Mouse (Mus musculus) granulocyte monocyte progenitor cell, adult 5-6 weeks (primary cell): ENCODE results near the gene Ldlrad3. TPM values are rescaled to one million over a fixed set of nuclear protein-coding genes. Genes with fewer than 3 reads are reported as not detected.

ENCODE experiments used
- ATAC-seq: replicated peaks from 2 replicates; pipeline ENCODE4 v1.8.0; 2016; ENCODE audit warnings: mild to moderate bottlenecking, moderate TSS enrichment, inconsistent platforms; ENCODE audit not compliant: poor library complexity, severe bottlenecking
- total RNA-seq, 2 experiments: library from RNA; stranded (forward) in 1 of 2; stranded (reverse) in 1 of 2; fragments of 200-712, 200-1000 nt in 1 of 2; fragments of >200 nt in 1 of 2; fragmentation: Nextera tagmentation in 1 of 2; gene quantifications; 2 replicates each; pipeline ENCODE4 v1.2.3; 2014 to 2017

The Ldlrad3 gene
- total RNA-seq, 2 experiments from 2014 or later = 25.7 to 30.3 TPM

- no peak for ATAC-seq
Measured at GRCm38 (mm10) chr2:102048296-102049175, 137.6 kb downstream of the Ldlrad3 start.

GRCm38 (mm10) chr2:102046481-102046880, 139.7 kb downstream of the Ldlrad3 start:
- no peak for ATAC-seq

- ATAC-seq = no peak
Measured at GRCm38 (mm10) chr2:102040456-102040855, 145.7 kb downstream of the Ldlrad3 start.

DNA sequence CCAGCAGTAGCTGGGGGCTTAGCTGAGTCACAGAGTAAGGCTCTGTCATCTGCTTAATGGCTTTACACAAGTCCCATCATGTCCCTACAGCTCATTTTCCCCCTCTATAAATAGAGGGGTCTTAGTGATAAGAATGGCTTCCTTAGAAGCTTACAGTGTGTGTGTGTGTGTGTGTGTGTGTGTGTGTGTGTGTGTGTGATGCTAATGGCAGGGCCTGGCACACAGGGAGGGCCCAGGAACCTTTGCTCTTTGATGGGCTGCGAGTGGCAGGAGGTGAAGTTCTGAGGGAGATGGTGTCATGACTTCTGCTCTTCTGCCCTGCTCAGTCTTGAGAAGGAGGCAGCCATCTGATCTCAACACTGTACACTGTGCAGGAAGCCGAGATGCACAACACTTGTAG, 146.2 kb downstream of the Ldlrad3 start:
- ATAC-seq = no peak

- ATAC-seq = peak; percentile 66
Measured at GRCm38 (mm10) chr2:102038895-102039667, 147.1 kb downstream of the Ldlrad3 start.

DNA sequence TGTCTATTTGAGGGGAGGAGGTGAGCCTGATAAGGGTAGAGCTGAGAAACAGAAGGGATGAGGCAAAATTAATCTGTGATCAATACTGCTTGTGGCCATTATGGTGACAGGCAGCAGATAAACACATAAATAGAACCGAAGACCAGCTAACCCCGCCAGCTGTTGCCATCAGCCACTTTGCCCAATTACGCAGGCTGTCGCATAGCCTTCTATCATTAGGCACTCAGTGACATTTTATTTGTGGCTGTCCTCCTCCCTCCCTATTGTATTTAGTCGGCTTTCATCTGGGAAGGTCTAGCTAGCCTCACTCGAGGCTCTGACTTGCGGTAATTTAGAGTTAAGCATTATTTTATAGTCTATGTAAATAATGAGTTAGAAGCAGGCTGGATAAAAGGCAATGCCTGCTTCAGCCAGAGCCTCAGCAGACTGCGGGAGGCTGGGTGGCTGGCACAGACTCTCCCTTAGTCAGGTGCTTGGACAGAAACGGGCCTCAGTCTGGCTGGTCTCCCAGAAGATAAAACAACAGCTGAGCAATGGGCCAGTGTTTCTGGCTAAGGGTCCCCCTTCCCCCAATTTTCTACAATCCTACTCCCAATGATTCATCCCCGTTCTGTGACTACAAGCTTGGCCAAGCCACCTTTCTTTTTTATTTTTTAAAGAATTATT, 147.8 kb downstream of the Ldlrad3 start:
- no peak for ATAC-seq

- ATAC-seq = peak; percentile 76
Measured at GRCm38 (mm10) chr2:102036665-102037511, 149.3 kb downstream of the Ldlrad3 start.

DNA sequence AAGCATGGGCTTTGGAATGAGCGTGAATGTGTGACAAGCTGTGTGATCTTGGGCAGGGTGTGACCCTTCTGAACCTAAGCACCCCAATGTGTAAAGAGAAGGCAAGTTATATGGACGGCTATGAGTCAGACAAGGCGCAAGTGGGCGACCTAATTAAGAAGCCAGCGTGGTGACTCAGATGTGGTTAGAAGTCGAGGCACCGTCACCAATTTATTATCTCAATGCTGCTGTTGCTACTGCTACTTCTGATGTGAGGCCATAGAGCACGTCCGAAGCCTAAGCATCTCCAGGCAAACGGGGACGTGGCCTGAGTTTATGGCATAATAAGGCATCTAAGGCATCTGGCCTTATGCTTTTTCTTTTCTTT, 151.7 kb downstream of the Ldlrad3 start:
- ATAC-seq = no peak

DNA sequence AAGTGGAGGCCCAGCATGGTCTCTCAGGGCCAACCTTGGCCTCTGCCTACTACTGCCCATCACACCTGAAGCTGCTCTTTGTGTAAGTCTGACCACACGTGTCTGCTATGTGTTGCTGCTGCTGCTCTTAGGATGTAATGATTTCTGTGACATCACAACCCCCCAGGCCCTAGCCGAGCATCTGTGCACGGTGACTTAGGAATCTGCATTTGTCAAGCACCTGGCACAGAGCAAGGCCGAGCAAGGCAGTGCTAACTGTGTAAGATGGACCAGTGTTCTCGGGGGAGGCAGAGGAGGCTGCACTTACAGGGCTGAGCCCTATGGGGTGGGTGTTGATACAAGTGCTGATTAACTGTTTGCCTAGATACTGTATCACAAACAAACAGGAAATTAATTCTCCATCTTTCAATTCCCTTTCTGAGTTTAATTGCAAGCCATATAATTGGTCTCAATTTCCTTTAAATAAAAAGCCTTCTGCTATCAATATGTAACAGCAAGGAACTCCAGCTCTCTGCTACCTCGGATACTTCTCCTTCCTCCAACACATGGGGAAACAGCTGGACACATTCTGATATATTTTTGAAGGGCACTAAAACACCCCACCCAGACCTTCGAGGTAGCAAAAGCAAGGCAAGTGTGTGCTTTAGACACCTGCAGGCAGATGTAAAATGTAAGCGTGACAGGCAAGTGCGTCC, 152.2 kb downstream of the Ldlrad3 start:
- no peak for ATAC-seq

DNA sequence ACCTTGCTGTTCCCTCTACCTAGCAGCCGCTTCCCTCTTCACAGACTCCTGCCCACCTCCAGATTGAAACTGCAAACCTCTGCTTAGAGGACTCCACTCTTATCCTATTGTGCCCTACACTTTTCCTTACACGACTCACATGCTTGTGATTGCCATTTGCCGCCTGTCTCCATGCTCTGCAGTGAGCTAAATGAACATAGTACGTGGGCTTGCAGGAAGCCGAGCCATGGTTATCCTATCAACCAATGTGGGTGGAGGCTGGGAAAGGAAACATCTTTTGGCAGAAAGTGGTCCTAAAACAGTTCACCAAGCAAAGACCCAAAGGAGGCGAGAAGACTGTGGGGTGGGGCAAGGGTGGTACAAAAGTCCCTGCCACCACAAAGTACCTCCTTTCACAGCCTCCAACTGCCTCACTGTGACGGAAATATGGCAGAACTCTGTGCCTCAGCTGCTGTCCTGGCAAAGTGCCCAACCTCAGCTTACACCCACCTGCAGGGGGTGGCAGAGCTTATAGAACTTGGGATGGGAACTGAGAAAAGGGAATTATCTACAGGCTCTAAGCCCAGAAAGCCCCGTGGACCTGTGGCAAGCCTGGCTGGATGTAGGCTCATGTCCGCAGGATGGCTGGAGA, 153.4 kb downstream of the Ldlrad3 start:
- no peak for ATAC-seq

GRCm38 (mm10) chr2:102030652-102031051, 155.5 kb downstream of the Ldlrad3 start:
- ATAC-seq = peak; percentile 40; the same call in 1 of the 2 replicates

GRCm38 (mm10) chr2:102030152-102030551, 156.0 kb downstream of the Ldlrad3 start:
- ATAC-seq = no peak

DNA sequence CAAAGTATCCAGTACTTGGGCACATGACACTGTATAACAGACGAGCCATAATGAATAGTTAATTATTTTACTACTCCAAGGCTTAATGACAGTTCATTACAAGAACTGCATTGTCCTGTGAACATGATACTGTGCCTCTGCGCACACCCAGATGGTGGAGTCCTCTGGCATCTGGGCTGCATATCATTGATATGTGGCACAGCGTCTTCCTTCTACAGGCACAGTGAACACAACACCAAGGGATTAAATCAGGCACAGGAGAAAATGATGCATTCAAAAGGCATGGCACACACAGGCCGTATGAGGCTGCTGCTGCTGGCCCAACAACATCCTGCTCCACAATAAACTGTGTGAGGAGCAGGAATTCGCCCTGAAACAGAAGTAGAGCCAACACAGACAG, 156.5 kb downstream of the Ldlrad3 start:
- no peak for ATAC-seq

DNA sequence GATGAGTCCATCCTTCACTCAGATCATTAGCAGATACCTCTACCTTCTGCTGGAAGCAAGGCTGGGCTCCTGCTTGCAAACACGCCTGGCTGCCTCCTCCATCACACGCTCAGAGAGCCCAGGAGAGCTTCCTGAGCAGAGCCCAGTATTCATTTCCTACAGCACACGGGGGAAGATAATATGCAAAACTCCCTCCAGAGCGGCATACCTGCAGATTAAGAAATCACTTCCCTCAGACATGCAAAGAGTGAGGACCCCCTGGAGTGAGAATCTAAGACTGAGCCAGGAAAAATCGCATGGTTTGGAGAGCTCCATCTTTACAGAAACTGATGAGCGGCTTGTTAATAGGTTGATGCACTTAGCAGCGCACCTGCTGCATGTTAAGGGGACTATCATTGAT, 158.9 kb downstream of the Ldlrad3 start:
- no peak for ATAC-seq

- no peak; the same call in 1 of the 2 replicates for ATAC-seq
Measured at GRCm38 (mm10) chr2:102026156-102026555, 160.0 kb downstream of the Ldlrad3 start.

DNA sequence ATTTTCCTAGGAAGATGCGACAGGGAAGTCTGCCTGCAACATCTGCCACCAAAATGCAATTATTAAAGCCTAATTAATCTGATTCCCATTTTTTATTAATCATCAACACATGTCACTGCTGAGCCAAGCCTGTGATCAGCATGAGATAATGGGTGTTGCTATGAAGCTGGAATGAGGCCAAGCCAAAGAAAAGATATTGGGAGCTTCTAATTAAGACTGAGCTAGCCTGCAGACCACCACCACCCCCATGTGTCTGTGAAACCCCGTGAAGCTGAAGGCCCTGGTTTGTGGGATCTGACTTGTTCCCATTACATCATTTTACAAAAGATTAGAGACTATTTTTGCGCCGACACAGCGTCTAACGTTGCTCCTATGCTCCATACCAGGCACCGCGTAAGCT, 161.7 kb downstream of the Ldlrad3 start:
- ATAC-seq = no peak

DNA sequence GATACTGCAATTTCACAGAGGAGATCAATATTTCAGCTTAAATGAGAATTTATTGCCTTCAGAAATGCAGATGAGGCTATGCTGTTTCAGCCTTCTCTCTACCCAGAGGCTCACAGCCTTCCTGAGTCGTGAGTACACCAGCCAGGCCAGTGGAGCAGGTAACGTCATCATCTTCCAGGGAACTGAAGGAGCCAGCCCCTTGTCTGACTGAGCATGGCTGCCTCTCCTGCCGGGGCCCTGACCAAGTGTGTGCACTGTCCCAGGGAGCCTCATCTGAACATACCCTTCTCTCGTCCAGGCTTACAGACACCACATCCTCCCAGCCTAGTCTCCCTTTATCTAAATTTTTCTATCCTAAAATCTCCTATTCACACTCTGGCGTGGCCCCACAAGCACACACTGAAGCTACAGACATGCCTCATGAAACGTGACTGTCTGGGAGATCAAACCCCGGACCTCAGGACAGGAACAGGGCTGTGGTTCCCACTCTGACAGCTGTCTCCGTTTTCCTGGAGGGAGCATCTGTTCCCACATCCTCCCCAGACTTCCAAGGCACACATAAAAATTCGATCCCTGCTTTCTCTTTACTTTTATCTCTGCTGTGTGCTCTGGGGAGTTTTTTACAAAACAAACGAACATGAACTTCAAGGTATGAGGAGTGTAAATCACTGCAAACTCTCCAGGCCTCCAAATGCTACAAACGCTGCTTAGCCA, 164.7 kb downstream of the Ldlrad3 start:
- ATAC-seq = no peak

DNA sequence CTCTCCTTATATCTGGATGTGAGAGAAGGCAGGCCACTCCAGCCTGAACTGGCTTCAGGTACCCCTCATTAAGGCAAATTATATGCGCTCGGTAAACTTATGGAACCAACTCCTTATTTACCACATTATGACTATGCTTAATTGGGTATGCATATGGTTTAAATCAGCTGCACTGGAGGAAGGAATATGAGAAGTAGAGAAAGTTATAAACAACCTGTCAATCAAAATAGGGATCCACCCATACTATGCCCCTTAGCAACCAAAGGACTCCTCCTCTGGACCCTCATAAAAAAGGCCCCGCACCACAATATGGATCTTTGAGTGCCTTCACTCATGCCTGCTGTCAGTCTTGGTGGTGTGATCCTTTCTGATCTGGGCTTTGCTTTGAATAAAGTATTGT, 165.6 kb downstream of the Ldlrad3 start:
- ATAC-seq = no peak
